Mouse (Mus musculus): Measurements from ENCODE around the gene Nwd2. TPM values are rescaled to one million over a fixed set of nuclear protein-coding genes. Genes with fewer than 3 reads are reported as not detected.

The Nwd2 gene
- polyA plus RNA-seq, 1 experiment from 2014 or later, result 26.3 TPM

- Histone ChIP-seq H3K27me3 (ENCODE audit: control insufficient read depth, insufficient read depth, low read length) (no peaks in the 10 kb centered on the region), H3K9me3 (ENCODE audit: control insufficient read depth, low read length) (no peaks in the 10 kb centered on the region), H3K9ac (replicated peaks; ENCODE audit: low read depth, low read length) (no peak overlapping the region), H3K27ac (ENCODE audit: low read depth, low read length) (no peak overlapping the region), H3K4me3 (ENCODE audit: low read depth, low read length) (no peak overlapping the region), H3K36me3 (ENCODE audit: control insufficient read depth, insufficient read depth, low read length) (no peaks in the 10 kb centered on the region), H3K4me2 (ENCODE audit: low read depth, low read length) (no peak overlapping the region), H3K4me1 (ENCODE audit: control insufficient read depth, insufficient read depth, low read length) (no peaks in the 10 kb centered on the region)
- no peak for ATAC-seq (ENCODE audit: low read depth)
- 91% methylated on average over 8 of the region's 8 CpGs for WGBS
Observed at GRCm38 (mm10) chr5:63858901-63859300, 210.0 kb downstream of the Nwd2 start.

Other genes starting within 250 kb of the Nwd2 start
- gene 0610040J01Rik, start 163.3 kb downstream of the Nwd2 start, polyA plus RNA-seq (2014; fragmentation: Nextera tagmentation; extraction: Ambion mirVana), result 1.5 and 3.6 TPM in 2 replicates